Comparison of ENCODE assay signal across 9 mouse cellular contexts in genomic region chr2:146223176-146223905, GRCm38 (mm10). TPM values are rescaled to one million over a fixed set of nuclear protein-coding genes. Genes with fewer than 3 reads are reported as not detected.
A peak's percentile ranks its signal among the peaks of the same experiment; 100 is the strongest.
DNase-seq lines count a peak whose midpoint lies in the region; ATAC-seq lines count a peak whose summit lies in the region.
"Had no signal": no experiment of that assay in that cellular context is flagged by ENCODE, and none has a peak within 500 bp of the region (broad histone marks: within the 10 kb centered on the region; RNA-seq: fewer than 3 reads in every experiment).

No protein-coding gene starts in this region.

- no peaks in the 10 kb centered on the region for H3K4me1 ChIP-seq in brown adipose tissue, adult 24 weeks (ENCODE audit: control insufficient read depth, insufficient read depth, insufficient read length, low read length)
- H3K4me1 ChIP-seq in liver, embryonic 13.5 days (replicated peaks), result peaks cover 28% of the 10 kb centered on the region

- no peak overlapping the region for H3K27ac ChIP-seq in brown adipose tissue, adult 24 weeks (replicated peaks; ENCODE audit: low read depth, low read length)
- no peak overlapping the region for H3K27ac ChIP-seq in liver, embryonic 13.5 days

- intact Hi-C loops in gastrocnemius, postnatal 36 days (cut with DNase I), result no loop called here

- no peak overlapping the region for H3K9ac ChIP-seq in liver, embryonic 13.5 days

- no peaks in the 10 kb centered on the region for H3K9me3 ChIP-seq in liver, embryonic 13.5 days (replicated peaks)

- H3K36me3 ChIP-seq in liver, embryonic 13.5 days, result no peaks in the 10 kb centered on the region
- no peaks in the 10 kb centered on the region for H3K36me3 ChIP-seq in splenic B cell, adult 2 months (ENCODE audit: control insufficient read depth, insufficient read depth, low read length, poor library complexity, severe bottlenecking)

- H3K27me3 ChIP-seq in liver, embryonic 13.5 days, result peaks cover 99% of the 10 kb centered on the region
- peaks cover 10% of the 10 kb centered on the region for H3K27me3 ChIP-seq in splenic B cell, adult 2 months (ENCODE audit: control insufficient read depth, insufficient read depth, low read length, poor library complexity, severe bottlenecking)

- H3K4me3 ChIP-seq in brown adipose tissue, adult 24 weeks (ENCODE audit: insufficient read depth, low read depth, low read length), result peak overlapping the region; percentile 25; the same call in 1 of the 2 replicates
- H3K4me3 ChIP-seq in liver, embryonic 13.5 days (replicated peaks), result peak overlapping the region; percentile 56

- ATAC-seq in hematopoietic stem cell, adult 5-6 weeks (replicated peaks in 1 of 2; ENCODE audit: insufficient read depth in 1 of 2, low FRiP score in 2 of 2, low TSS enrichment in 1 of 2, low read depth in 1 of 2, poor library complexity in 2 of 2, severe bottlenecking in 2 of 2), result 0 out of 4 replicates have a peak, but pooled peaks have one; percentile 16 to 20
- ATAC-seq in liver, embryonic 13.5 days (ENCODE audit: low read depth), result no peak

- peak; percentile 16 for DNase-seq in gastrocnemius, postnatal 10 days
- DNase-seq in gastrocnemius, postnatal 36 days, result no peak
- DNase-seq in A20 (ENCODE audit: low read depth, low spot score), result peak; percentile 58
- DNase-seq in liver, embryonic 13.5 days, result no peak
- DNase-seq in splenic B cell, adult 2 months (ENCODE audit: low read depth, low spot score), result peak; percentile 46
- no peak for DNase-seq in gastrocnemius, adult 8-10 months (ENCODE audit: low spot score in 2 of 2)

- WGBS in liver, embryonic 13.5 days (ENCODE audit: insufficient replicate concordance), result 2% methylated on average over 69 of the region's 75 CpGs

- peak overlapping the region; percentile 72 for H3K4me2 ChIP-seq in liver, embryonic 13.5 days

RNA-seq across cellular contexts. Expression of gene Insm1, which starts 1.6 kb away (rescaled TPM):
- not detected for total RNA-seq in gastrocnemius, postnatal 10 days (2021)
- total RNA-seq in gastrocnemius, postnatal 36 days (2021), result not detected
- not detected in 2 replicates for polyA plus RNA-seq in brown adipose tissue, adult 24 weeks (2012; ENCODE audit: insufficient read depth, insufficient read length, missing spikeins)
- 0.56 TPM in 1 of 2 replicates, not detected in the other for total RNA-seq in hematopoietic stem cell, adult 5-6 weeks (2017)
- not detected in 2 replicates for polyA plus RNA-seq in liver, embryonic 13.5 days (2015; fragmentation: Nextera tagmentation; extraction: Ambion mirVana)
- total RNA-seq in gastrocnemius, adult 8-10 months (2022), result not detected
- total RNA-seq: heart, postnatal 10 days had no signal

Comparison
In these comparisons a context has a peak if more than half of its experiments do, and no peak if none do; other contexts are left out.
1. DNase-seq: peak in gastrocnemius, postnatal 10 days (single experiment), A20 (single experiment) and splenic B cell, adult 2 months (single experiment); none in gastrocnemius, postnatal 36 days (0 of 2), liver, embryonic 13.5 days (single experiment) and gastrocnemius, adult 8-10 months (0 of 2).